Mouse (Mus musculus): Measurements from ENCODE around the gene Cela3a.
A peak's percentile ranks its signal among the peaks of the same experiment; 100 is the strongest.
"Not testable (repeated sequence)": the region's sequence is repeated elsewhere in the genome, so short reads cannot be mapped to it uniquely, and the experiment has no call there.

Cela3a gene

DNA sequence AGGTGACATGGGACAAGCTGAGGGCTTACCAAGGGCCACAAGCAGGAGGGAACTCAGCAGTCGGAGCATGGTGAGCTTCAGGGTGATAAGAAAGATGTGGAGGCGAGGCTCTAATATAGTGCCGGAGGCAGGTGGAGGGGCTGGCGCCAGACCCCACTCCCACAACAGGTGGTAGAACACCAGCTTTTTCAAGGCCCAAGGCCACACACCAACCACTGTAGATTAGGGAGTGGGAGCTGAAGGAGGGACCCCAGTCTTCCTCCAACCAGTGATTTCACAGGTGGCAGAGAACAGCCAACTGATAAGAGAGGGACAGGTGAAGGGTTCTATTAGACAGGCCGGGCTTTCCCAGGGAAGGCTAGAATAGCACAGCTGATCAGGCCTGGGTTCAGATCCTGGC, at the start of gene Cela3a:
Gene Cela3a (minus strand): TSS at position 101 of the 400 bp plus-strand sequence.
- no peak for DNase-seq (ENCODE audit: low spot score)

DNA sequence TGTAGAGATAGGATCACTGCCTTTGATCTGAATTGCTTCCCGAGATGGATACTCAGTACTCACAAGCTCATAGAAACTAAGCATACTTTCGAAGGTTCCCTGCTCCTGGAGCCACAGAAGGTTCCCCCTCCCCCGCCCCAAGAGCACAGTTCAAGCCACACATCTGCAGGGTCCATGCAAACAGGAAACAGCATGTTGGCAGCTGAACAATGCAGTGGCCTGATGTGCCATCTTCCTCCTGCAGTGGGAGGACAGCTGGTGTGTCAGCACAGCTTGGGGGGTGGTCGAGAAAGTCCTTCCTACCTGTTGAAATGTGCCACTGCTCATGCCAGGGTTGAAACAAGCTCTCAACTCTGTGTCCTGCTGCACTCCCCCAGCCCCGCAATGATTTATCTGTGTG, 49.3 kb upstream of the Cela3a start:
- no peak for DNase-seq (ENCODE audit: low spot score)

DNA sequence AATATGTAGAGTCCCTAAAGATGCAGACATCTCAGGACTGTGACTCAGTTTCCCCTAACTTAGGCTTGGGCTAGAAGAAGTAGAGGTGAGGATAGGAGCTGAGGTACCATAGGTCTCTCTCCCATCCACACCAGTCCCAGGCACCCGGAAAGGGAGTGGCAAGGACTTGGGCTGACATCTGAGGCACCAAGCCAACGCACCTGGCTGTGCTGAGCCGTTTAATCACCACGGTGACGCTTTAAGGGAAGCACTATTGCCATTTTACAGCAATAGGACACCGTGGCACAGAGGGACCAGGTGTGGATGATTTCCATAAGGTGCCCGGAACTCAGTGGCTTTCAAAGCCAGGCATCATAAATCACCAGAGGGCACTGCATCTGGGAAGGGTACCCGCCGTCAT, 48.7 kb upstream of the Cela3a start:
- no peak for DNase-seq (ENCODE audit: low spot score)

DNA sequence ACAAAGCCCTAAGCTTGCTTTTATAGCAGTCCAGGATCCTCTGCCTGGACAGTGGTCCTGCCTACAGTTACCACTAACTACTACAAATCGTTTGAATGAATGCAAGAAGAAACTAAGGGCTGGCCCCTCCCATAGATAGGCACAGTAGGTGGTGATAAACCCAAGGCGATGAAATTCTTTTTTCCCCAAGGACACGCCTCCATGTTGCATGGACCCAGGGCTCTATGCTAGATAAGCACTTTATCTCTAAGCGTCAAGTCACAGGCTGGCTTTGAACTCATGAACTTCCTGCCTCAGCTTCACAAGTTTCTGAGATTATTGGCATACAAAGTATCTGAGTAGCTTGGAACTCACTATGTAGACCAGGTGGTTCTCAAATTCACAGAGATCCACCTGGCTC, 47.7 kb upstream of the Cela3a start:
- DNase-seq (ENCODE audit: low spot score): no peak

DNA sequence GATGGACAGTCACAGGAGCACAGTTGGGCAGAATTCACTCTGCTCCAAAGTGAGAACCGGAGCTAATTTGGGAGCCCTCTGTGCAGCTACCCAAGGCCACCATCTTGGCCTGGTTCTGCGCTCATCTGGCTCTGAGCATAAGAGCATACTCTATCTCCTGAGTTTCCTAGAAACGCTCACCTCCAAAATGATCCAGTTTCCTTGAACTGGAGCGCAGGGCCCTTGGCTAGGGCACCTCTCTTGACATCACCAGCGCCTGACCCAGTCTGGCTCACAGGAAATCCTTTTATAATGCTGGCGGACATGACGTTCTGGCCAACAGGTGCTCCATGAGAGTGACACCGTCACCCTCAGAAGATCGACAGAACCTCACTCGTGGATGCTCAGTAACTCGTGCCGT, 47.0 kb upstream of the Cela3a start:
- DNase-seq (ENCODE audit: low spot score): no peak

DNA sequence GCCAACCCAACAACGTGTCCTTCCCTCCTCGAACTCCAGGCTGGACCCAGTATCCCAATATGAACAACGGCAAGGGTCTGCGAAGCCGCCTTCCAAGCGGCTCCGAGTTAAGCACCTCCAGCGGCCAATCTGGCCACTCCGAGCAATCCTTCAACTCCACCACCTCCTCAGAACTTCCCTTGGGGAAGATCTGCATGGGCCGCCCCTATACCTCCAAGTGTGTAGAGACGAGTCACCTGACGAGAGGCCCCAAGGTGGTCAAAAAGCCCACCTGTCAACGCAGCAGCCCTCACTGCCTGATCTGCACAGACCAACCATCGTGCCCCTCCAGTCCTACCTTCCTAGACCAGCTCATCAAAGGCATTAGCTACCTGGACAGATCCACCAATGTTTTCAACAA, 45.0 kb upstream of the Cela3a start:
- no peak for DNase-seq (ENCODE audit: low spot score)

DNA sequence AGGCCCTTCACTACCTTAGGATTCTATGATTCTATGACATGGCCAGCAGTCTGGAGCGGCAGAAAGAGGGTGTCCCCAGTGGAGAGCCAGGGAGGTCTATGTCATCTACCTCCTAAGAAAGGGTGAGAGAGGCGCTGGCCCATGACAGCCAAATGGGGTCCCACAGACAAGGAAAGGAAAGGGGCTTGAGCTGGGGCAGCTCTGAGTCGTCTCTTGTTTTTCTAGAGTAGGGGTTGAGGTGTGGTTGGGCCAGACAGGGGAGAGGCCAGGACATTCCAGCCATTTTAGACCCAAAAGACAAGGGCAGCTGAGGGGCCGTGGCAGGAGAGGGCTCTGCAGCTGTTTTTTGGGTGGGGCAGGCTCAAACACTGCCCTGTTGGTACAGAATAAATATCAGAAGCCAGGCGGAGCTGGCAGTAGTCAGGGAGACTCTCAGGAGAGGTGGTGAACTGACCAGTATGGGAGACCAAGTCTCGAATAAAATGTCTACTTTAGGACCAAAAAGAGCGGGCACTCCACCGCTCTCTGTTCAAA, 43.7 kb upstream of the Cela3a start, which contains the start of gene 1700013G24Rik:
Gene 1700013G24Rik (plus strand): TSS at position 51 of the 534 bp plus-strand sequence.
- DNase-seq (ENCODE audit: low spot score): no peak

DNA sequence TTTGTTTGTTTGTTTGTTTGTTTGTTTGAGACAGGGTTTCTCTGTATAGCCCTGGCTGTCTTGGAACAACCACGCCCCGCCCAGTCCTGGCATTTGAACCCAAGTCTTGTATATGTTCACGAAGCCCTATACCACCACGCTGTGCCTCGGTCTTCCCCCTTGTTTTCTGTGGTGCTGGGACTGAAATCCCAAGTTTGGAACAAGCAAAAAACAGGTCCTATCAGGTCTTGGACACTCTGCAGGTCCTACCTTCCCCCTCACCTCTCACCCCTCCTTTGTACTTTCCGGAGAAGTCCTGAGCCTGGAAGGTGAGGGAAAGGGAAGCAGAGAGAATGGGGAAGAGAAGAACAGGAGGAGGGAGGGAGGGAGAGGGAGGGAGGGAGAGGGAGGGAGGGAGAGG, 42.6 kb upstream of the Cela3a start:
- no peak for DNase-seq (ENCODE audit: low spot score)

DNA sequence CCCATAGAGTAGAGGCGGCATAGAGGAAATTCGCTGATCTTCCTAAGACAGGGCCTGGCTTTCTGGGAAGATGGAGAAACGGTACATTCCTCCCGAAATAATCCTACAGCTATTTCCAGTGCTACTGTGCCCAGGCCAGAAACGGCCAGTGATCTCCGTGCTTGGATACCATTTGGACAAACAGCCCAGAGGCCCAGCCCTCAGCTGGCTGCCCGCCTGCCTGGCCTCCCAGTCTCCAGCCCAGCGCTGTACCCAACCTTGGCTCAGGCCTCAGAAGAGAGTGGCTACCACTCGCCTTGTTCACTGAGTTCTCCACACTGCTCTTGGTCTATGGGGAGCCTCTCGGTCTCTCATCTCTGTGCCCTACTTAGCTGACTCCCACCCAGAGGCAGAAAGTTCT, 40.1 kb upstream of the Cela3a start:
- DNase-seq (ENCODE audit: low spot score): no peak

DNA sequence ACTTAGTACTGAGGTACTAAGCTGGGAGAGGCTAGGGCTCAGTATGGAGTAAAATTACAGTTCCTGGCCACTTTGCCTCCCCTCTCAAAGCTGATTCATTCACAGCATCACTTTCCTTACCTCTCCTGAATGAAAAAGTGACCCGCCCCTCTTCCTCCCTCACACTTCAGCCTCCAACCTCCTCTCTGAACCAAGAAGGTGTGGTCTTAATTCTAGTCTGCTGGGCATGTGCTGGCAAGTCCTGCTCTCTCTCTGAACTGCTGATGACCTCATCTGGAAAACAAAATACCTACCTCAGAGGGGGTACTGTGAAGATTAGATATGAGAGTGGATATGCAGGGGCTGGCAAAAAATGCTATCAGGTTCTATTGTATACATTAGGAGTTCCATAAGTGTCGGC, 39.5 kb upstream of the Cela3a start:
- peak; percentile 27 for DNase-seq (ENCODE audit: low spot score)

DNA sequence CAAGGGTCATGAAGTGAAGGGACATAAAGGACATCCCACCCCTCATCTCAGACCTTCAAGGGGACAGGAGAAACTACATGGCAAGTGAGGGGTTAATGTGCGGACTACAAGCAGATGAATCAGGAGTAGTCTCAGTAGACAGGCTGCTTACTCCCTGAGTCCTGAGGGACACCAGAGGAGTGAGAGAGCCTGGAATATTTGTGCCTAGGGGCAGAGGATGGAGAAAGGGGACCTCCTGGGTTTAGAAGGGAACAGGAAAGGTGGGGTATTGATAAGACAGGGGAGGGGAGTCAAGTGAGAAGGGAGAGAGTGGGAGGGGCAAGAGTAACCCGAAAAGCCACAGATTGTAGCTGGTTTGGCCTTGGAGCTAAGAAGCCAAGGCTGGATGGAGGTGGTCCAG, 39.0 kb upstream of the Cela3a start:
- no peak for DNase-seq (ENCODE audit: low spot score)

DNA sequence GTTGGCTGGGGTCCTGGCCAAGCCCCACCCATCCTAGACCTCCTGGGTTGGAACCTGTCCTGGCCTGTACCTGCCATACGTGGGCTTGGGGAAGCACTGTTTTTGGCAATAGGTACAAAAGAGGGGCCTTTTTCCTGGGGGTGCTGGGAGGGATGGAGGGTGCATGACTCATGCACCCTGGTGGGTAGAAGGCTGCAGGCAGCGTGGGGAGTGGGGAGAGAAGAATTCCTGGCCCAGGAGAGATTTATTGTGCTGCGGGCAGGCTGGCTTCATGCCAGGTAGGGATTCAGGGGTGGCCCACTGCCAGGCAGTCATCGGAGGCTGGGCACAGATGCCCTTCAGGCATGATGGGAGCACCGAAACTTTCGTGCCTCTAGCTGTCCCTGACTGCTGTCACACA, 38.6 kb upstream of the Cela3a start:
- DNase-seq (ENCODE audit: low spot score): peak; percentile 85

DNA sequence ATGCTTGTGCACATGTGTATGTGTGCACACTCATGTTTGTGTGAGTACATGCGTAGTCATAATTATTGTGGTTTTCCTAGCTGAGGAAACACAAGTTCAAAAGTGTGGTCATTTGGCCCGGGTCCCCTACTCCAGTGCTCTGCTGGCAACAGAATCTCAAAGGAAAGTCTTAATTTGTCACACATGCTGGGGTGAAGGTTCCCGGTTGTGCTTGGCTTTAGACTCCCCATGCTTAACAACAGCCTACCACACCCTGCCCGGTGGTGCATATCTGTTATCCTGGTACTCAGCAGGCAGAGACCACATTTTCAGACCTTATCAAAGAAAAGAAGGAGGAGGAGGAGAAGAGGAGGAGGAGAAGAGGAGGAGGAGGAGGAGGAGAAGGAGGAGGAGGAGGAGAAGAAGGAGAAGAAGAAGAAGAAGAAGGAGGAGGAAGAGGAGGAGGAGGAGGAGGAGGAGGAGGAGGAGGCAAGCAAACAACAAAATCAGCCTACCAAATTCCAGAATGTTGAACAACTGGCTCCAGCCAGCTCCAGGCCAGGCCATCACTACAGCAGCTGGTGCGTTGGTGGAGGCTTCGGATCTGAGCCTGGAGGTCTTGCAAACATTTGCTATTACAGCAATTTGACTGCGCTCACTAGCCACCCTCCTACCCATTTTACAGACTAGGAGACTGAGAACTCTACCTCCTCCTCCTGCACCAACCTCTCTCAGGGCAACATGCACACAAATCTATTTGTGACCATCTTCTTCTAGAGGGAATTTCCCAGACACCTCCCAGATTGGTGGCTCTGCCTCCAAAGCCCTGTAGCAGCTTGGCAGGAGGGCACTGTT, 38.0 kb upstream of the Cela3a start:
- no peak for DNase-seq (ENCODE audit: low spot score)

DNA sequence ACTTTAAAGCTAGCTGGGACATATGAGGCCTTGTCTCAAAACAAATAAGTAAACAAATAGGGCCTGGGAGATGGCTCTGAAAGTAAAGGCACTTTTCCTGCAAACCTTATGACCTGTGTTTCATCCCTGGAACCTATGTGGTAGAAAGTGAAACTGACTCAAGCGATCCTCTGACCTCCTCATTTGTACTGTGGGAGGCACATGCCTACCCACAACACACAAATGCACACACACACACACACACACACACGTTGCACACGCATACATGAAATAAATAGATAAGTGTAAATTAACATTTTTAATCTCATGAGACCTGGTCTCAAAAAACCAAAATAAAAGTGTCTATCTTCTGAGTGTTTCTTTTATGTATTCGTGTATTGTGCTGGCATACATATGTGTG, 36.3 kb upstream of the Cela3a start:
- no peak for DNase-seq (ENCODE audit: low spot score)

DNA sequence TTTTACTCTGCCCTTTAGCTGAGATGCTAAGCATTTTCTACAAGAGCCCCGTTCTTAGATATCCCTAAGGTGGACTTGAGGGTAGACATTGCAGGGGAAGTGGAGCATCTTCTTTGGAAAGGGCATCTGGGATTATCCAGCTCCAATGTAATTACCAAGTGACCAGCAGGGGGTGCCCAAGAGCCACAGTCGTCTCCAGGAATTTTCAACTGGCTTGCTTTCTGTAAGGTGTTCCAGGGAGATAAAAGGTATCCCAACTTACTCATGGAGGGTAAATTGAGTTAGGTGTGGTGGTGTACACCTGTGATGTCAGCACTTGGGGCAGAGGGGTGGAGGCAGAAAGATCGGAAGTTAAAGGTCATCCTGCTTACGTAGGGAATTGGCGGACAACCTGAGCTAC, 34.0 kb upstream of the Cela3a start:
- DNase-seq (ENCODE audit: low spot score): peak; percentile 75

DNA sequence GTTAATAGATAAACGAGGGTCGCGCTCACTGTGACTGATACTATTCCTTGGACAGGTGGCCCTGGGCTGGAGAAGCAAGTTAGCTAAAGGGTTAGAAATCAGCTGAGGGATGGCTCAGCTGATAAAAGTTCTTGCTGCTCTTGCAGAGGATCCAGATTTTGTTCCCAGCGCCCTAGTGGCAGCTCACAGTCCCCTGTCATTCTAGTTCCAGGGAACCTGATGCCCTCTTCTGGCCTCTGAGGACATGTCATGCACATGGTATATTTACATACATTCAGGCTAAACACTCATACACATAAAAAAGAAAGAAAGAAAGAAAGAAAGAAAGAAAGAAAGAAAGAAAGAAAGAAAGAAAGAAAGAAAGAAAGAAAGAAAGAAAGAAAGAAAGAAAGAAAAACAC, 31.7 kb upstream of the Cela3a start:
- DNase-seq (ENCODE audit: low spot score): no peak

DNA sequence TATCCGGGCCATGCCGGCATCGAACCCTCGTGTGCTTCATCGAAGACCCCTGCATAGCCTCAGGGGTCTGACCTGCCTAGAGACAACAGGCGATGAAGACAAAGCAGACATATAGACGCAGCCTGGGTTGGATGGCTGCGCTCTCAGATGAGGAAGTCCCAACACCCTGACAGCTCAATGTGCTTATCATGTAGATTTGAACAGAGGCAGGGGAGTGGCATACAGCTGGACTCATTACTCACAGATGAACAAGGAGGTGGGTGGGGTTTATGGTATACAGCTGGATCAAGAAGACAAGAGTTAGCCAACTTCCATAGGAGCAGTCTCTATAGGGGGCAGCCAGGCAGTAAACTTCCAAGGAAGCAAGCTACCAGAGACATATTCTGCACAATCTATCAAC, 29.3 kb upstream of the Cela3a start:
- no peak for DNase-seq (ENCODE audit: low spot score)

DNA sequence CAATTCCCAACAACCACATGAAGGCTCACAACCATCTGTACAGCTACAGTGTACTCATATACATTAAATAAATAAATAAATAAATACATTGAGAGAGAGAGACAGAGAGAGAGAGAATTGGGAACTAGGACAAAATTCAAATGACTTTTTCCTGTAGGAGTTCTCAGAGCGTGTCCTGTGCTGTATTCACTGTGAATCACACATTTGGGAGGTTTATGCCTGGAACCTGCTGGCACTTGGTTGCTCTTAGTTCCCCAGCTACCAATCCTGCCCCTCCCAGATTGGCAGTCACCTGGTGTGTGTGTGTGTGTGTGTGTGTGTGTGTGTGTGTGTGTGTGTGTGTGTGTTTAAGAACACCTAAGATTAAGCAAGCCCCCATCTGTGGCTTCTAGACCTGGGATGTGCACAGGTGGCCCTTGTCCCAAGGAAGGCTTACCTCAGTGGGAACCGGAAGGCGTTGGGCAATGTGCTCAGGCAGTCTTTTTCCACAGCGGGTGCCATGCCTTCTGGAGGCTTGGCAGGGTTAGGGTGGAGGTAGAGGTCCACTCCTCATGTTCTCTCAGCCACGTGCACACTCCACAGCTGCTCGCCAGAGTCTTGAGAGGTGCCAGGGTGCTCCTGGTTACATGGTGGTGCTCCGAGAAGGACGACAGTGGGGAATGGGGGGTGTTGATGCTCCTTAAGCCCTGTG, 27.5 kb upstream of the Cela3a start:
- no peak for DNase-seq (ENCODE audit: low spot score)

DNA sequence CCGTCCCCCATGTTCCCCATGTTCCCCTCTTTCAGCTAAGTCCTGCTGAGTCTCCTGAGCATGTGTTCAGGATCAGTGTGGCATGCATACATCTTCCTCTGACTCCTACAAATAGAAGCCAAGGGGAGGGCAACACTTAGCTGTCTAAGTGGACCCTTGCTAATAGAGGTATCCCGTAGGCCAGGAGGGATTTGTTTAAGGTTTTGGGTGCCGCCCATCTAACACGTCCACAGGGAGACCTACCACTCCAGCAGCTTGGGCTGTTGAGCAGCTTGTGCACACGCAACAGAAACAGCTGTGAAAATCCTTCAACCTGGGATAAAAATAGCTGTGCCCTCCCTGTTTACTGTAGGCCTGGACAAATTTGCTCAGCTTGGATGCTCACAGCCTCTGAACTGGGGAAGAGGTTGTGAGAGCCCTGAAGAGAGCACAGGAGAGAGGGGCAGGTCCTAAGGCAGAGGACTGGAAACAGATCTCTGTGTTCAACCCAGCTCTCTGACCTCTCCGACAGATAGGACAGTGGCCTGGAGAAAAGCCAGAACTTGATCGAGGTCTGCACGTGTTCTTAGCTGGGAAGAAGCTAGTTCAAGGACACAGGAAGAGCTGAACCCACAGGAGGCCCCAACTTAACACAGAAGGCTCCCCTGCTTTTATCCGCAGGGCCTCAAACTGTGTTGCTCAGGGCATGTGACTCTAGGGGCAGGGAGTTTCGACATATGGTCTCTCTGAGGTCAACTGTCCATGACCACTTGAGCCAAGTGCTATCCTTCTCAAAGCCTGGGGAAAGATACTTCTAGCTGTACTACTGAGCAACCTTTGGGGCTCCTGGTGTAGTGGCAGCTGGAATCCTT, 23.3 kb upstream of the Cela3a start:
- DNase-seq (ENCODE audit: low spot score): not testable (repeated sequence)

DNA sequence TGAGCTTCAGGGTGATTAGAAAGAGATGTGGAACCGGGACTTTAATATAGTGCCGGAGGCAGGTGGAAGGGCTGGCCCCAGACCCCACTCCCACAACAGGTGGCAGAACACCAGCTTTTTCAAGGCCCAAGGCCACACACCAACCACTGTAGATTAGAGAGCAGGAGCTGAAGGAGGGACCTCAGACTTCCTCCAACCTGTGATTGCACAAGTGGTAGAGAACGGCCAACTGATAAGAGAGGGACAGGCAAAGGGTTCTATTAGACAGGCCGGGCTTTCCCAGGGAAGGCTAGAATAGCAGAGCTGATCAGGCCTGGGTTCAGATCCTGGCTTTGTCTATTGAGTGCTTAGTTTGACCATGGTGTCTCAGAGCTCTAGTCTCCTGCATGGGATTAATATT, 20.9 kb upstream of the Cela3a start, which contains the start of gene Cela3b:
Gene Cela3b (minus strand): TSS at position 39 of the 400 bp plus-strand sequence.
- DNase-seq (ENCODE audit: low spot score): no peak

DNA sequence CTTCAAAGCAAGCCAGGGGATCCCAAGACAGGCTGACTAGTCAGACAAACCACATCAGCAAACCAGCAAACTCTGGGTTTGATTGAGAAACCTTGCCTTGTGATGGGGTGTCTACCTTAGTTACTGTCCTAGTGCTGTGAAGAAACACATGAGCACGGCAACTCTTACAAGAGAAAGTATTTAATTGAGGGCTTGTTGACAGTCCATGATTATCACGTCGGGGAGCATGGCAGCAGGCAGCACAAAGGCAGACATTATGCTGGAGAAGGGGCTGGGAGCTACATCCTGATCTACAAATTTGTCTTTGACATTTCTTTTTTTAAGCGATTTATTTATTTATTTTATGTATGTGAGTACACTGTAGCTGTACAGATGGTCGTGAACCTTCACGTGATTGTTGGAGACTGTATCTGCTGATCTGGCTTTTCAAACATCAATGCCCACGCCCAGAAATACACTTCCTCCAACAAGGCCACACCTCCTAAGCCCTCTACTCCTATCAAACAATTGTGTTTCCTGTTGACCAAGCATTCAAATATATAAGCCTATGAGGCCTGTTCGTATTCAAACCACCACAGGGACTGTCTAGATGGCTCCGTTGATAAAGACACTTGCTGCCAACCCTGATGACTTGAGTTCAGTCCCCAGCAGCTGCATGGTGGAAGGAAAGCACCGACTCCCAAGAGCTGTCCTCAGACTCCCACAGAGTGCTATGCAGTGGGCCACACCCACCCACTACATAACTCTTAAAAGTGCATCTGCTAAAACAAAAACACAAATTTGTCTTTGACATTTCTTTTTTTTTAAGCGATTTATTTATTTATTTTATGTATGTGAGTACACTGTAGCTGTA, 8.3 kb upstream of the Cela3a start:
- no peak for DNase-seq (ENCODE audit: low spot score)

All from MN1 (cell line).